Mouse (Mus musculus) embryonic fibroblast, embryonic 13.5 days (primary cell): ENCODE data around the gene Tubgcp6. TPM values are rescaled to one million over a fixed set of nuclear protein-coding genes. Genes with fewer than 3 reads are reported as not detected.

Experiments
- H3K27ac ChIP-seq: 2 replicates; pipeline ENCODE4 v1.5.1; 2012; ENCODE audit warnings: low read length, control low read depth, inconsistent platforms; ENCODE audit not compliant: insufficient read depth
- H3K4me1 ChIP-seq: 2 replicates; pipeline ENCODE4 v1.6.1; 2011; ENCODE audit warnings: low read length; ENCODE audit not compliant: control insufficient read depth, insufficient read depth
- H3K4me3 ChIP-seq: 2 replicates; pipeline ENCODE4 v1.5.1; 2011; ENCODE audit warnings: mild to moderate bottlenecking, control low read depth, low read length; ENCODE audit not compliant: insufficient read depth
- CTCF ChIP-seq: IDR thresholded peaks from 2 replicates; pipeline ENCODE4 v1.5.1; 2011; ENCODE audit warnings: mild to moderate bottlenecking, control low read depth, low read length, moderate library complexity, borderline replicate concordance; ENCODE audit not compliant: insufficient read depth
- POLR2A ChIP-seq: IDR thresholded peaks from 2 replicates; pipeline ENCODE4 v1.6.1; 2011; ENCODE audit warnings: low read depth, mild to moderate bottlenecking, control low read depth, low read length, moderate library complexity
- polyA plus RNA-seq: library from polyadenylated mRNA; stranded (reverse); fragments of >200 nt; gene quantifications from 2 replicates; pipeline ENCODE4 v1.2.4, GENCODE M21; 2011; ENCODE audit warnings: low read depth; ENCODE audit not compliant: missing spikeins, insufficient read length

Gene Tubgcp6
- polyA plus RNA-seq, 1 experiment, result 13.5 TPM

DNA sequence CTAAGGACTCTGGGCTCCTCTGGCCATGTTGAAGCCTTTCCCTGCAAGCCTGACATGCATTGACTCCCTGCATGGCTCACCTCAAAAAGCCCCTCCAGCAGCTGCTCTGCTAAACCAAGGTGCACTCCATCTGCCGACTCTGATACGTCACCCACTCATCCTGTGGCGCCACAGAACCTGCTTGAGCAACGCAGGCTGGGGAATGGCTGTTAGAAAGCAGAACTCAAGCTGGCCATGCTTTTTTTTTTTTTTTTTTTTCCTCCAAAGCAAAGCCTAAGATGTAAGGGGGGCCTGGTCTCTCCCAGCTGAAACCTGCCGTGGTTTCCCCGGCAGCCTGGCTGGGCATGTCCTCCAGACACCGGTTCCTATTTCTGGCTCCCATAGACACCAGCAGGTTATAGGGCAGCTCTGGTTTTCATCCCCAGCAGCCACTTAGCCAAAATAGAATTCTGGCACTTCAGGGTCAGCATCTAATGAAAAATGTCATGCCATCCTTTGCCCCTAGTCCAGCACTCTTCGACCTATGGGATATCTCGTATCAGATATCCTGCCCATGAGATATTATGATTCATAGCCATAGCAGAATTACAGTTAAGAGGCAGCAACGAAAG is 48.8 kb downstream of the Tubgcp6 start:
- Histone ChIP-seq H3K4me3 (no peak overlapping the region), H3K27ac (no peak overlapping the region), H3K4me1 (peaks cover 10% of the 10 kb centered on the region; the same call in 1 of the 2 replicates)
- TF ChIP-seq CTCF, result no peak
- TF ChIP-seq POLR2A, result no peak

DNA sequence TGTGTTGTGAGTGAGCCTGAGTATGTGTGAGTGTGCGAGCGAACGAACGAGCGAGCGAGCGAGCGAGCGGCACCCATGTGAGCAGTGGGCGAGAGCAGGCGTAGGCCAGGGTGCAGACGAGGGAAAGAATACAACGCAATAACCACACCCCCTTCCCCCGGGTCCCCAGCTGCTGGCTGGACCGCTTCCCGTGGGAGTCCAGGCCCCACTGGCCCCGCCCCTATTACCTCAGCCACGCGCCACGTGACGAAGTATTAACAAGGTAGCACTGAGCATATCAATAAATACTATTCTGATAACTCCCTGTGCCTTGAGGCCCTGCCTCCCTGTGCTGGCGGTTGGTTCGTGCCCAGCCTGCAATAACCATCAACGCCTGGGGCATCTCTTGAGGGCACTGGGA is 52.3 kb downstream of the Tubgcp6 start:
- Histone ChIP-seq H3K4me1 (no peaks in the 10 kb centered on the region), H3K4me3 (no peak overlapping the region), H3K27ac (no peak overlapping the region)
- TF ChIP-seq CTCF, result no peak
- no peak for TF ChIP-seq POLR2A

DNA sequence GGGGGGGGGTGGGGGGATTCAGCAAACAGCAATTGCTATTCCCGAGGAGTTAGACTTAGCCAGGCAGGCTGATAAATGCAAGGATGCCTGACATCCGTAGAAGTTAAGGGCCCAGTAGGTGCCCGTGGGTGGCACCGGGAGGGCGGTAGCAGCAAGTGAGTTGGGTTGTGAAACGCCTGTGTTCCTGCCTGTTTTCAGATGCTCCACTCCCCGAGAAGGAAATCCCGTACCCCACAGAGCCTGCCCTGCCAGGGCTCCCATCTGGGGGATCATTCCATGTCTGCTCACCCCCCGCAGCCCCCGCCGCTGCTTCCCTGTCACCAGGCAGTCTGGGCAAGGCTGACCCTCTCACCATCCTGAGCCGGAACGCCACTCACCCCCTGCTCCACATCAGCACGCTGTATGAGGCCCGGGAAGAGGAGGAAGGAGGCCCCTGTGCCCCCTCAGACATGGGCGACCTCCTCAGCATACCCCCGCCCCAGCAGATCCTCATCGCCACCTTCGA is 53.5 kb downstream of the Tubgcp6 start:
- TF ChIP-seq CTCF (no peak), POLR2A (no peak)
- Histone ChIP-seq H3K4me1 (no peaks in the 10 kb centered on the region), H3K4me3 (no peak overlapping the region), H3K27ac (no peak overlapping the region)

DNA sequence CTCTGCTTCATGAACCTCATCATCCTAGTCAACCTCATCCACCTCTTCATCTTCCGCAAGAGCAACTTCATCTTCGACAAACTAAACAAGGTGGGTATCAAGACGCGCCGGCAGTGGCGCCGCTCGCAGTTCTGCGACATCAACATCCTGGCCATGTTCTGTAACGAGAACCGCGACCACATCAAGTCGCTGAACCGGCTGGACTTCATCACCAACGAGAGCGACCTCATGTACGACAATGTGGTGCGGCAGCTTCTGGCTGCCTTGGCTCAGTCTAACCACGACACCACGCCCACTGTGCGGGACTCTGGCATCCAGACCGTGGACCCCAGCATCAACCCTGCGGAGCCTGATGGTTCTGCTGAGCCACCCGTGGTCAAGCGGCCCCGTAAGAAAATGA is 54.7 kb downstream of the Tubgcp6 start:
- TF ChIP-seq POLR2A (no peak), CTCF (no peak)
- Histone ChIP-seq H3K4me3 (no peak overlapping the region), H3K27ac (no peak overlapping the region), H3K4me1 (no peaks in the 10 kb centered on the region)

DNA sequence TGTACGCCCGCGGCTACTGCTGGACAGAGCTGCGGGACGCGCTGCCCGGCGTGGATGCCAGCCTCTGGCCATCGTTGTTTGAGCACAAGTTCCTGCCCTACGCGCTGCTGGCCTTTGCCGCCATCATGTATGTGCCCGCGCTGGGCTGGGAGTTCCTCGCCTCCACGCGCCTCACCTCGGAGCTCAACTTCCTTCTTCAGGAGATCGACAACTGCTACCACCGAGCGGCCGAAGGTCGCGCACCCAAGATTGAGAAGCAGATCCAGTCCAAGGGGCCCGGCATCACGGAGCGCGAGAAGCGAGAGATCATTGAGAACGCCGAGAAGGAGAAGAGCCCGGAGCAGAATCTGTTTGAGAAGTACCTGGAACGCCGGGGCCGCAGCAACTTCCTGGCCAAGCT is 55.3 kb downstream of the Tubgcp6 start:
- no peak overlapping the region for H3K27ac ChIP-seq
- no peak for TF ChIP-seq CTCF
- TF ChIP-seq POLR2A, result no peak
- no peaks in the 10 kb centered on the region for H3K4me1 ChIP-seq
- H3K4me3 ChIP-seq, result no peak overlapping the region

DNA sequence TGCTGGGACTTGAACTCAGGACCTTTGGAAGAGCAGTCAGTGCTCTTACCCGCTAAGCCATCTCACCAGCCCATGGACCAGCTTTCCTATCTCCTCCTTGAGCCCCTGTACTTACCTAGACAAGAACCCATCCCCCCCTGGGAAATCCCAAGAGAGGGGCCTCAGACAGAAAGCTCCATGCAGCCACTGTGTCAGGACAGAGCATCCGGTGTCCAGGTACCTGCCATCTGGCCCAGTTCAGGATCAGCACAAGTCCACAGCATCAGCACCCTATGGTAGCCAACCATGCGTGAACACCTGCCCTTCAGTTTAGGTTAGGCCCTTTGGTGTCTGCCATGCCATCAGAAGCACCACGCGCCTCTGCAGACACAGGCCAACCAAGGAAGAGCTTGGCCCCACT is 58.0 kb downstream of the Tubgcp6 start:
- Histone ChIP-seq H3K27ac (no peak overlapping the region), H3K4me3 (no peak overlapping the region), H3K4me1 (no peaks in the 10 kb centered on the region)
- TF ChIP-seq POLR2A (no peak), CTCF (no peak)

DNA sequence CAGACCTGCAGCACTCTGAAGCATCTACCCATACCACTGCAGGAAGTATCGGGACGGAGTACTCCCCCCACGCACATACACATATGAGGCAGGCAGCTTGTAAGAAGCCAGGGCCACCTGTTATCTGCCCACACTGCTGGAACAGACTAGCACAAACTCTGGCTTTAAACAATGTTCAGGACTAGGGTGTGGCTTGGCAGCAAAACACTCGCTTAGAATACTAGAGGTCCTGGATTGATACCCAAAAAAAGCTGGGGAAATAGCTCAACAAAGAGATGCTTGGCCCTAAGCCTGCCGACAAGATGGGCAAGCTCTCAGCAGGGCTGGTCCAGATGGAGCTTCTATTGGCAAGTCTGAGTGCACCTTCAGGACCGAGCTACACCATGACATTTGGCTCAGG is 59.4 kb downstream of the Tubgcp6 start:
- Histone ChIP-seq H3K4me1 (no peaks in the 10 kb centered on the region), H3K27ac (no peak overlapping the region), H3K4me3 (no peak overlapping the region)
- TF ChIP-seq CTCF (no peak), POLR2A (no peak)

DNA sequence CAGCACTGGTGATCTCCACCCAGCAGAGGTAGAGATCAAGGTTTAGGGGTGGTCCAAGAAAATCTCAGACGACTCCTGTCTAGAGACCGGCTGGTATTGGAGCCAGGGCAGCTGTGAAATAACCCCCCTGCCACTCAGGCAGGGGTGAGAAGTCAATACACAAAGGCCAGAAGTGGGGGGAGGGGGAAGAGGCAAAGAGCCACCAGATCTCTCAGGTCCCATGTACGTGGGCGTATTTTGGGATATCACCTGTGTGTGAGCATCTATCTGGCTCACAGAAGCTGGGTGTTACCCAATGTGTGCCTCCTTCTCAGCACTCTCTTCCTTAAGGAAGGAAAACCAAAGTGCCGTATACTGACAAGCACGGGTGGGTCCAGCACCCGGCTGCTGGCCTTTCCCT is 59.9 kb downstream of the Tubgcp6 start:
- no peak for TF ChIP-seq POLR2A
- no peak overlapping the region for H3K27ac ChIP-seq
- H3K4me1 ChIP-seq, result no peaks in the 10 kb centered on the region
- no peak overlapping the region for H3K4me3 ChIP-seq

DNA sequence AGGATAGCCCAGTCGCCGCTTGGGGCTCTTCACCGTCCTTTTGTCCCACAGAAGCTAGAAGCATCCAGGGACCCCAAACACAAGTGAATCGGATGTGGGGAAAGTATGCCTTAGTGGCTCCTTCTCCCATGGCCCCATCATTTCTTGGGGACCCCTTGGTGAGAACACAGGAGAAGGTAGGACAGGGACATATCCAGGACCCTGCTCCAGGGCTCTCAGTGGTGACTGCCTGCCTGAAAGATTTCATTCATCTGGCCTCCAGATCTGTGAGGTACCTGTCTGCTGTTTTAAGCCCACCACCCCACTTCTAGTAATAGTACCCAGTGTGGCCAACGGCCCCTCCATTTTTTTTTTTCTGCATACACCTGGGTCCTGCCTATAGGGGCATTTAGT is 60.4 kb downstream of the Tubgcp6 start:
- TF ChIP-seq POLR2A, result no peak
- TF ChIP-seq CTCF, result no peak
- H3K4me3 ChIP-seq, result no peak overlapping the region
- no peak overlapping the region for H3K27ac ChIP-seq
- H3K4me1 ChIP-seq, result no peaks in the 10 kb centered on the region

DNA sequence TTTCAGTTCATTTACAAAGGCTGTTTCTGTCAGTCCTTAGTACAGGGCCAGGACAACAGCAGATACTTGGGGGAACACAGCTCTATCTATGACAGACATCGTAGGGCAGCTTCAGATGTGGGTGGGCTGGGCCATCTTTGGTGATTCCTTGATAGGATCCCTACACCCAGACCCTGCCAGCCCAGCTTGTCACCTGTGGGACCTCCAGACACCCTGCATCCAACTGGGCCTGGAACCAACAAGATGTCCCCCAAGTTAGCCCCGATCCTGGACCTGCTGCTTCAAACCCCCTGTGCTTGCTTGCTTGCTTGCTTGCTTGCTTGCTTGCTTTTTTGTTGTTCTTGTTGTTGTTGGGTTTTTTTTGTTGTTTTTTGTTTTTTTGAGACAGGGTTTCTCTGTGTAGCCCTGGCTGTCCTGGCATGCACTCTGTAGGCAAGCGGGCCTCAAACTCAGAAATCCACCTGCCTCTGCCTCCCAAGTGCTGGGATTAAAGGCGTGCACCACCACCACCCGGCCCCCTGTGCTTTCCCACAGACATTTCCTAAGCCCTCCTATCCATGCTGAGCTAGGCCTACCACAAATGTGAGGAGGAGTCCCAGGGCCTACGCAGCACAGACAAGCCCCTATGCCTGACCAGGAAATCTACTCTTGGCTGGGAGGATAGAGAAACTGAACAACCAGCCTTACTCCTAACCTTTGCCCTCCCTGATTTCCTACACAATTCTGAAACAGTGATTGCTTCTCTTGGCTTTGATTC is 61.0 kb downstream of the Tubgcp6 start:
- H3K4me3 ChIP-seq, result no peak overlapping the region
- no peak overlapping the region for H3K27ac ChIP-seq
- TF ChIP-seq POLR2A, result no peak
- TF ChIP-seq CTCF, result no peak
- H3K4me1 ChIP-seq, result no peaks in the 10 kb centered on the region
